Mouse (Mus musculus): ENCODE measurements at regions not wholly inside any gene's neighbourhood (a gene's known extent, or its start where the extent isn't known, plus 50 kb on each side); places are given as distances from the start of the nearest gene placed in this dataset.

GRCm38 (mm10) chr12:13691394-13692165, 422.6 kb downstream of the Nbas start:
- Histone ChIP-seq H3K4me2 (ENCODE audit: low read depth) (no peak overlapping the region), H3K4me1 (ENCODE audit: control insufficient read depth, insufficient read depth, low read length) (no peaks in the 10 kb centered on the region), H3K9me3 (ENCODE audit: control insufficient read depth, low read length) (no peaks in the 10 kb centered on the region), H3K27ac (ENCODE audit: low read depth, low read length) (no peak overlapping the region), H3K9ac (ENCODE audit: low read length) (no peak overlapping the region), H3K27me3 (ENCODE audit: control insufficient read depth, insufficient read depth, low read length) (no peaks in the 10 kb centered on the region), H3K36me3 (ENCODE audit: control insufficient read depth, insufficient read depth, low read length) (no peaks in the 10 kb centered on the region), H3K4me3 (ENCODE audit: low read depth, low read length) (no peak overlapping the region)
- WGBS: 43% methylated on average over 2 of the region's 2 CpGs
- DNase-seq (ENCODE audit: low spot score) (no peak), ATAC-seq (ENCODE audit: insufficient read depth, low FRiP score, low TSS enrichment) (peak; percentile 45; the same call in 1 of the 2 replicates)

- Histone ChIP-seq H3K4me1 (ENCODE audit: control insufficient read depth, insufficient read depth, low read length) (no peaks in the 10 kb centered on the region), H3K27ac (ENCODE audit: low read depth, low read length) (no peak overlapping the region), H3K27me3 (ENCODE audit: control insufficient read depth, insufficient read depth, low read length) (no peaks in the 10 kb centered on the region), H3K9ac (ENCODE audit: low read length) (no peak overlapping the region), H3K4me3 (ENCODE audit: low read depth, low read length) (no peak overlapping the region), H3K36me3 (ENCODE audit: control insufficient read depth, insufficient read depth, low read length) (no peaks in the 10 kb centered on the region), H3K4me2 (ENCODE audit: low read depth) (no peak overlapping the region), H3K9me3 (ENCODE audit: control insufficient read depth, low read length) (no peaks in the 10 kb centered on the region)
- DNase-seq (ENCODE audit: low spot score) (no peak), ATAC-seq (ENCODE audit: insufficient read depth, low FRiP score, low TSS enrichment) (no peak)
- WGBS: 80% methylated on average over 1 of the region's 1 CpGs
Measured at GRCm38 (mm10) chr12:13677266-13677665, 408.3 kb downstream of the Nbas start.

GRCm38 (mm10) chr12:13669453-13669852, 400.5 kb downstream of the Nbas start:
- no peaks in the 10 kb centered on the region for H3K27me3 ChIP-seq (ENCODE audit: control insufficient read depth, insufficient read depth, low read length)
- ATAC-seq (ENCODE audit: insufficient read depth, low FRiP score, low TSS enrichment) (no peak), DNase-seq (ENCODE audit: low spot score) (no peak)
- H3K4me3 ChIP-seq (ENCODE audit: low read depth, low read length): no peak overlapping the region
- no peaks in the 10 kb centered on the region for H3K4me1 ChIP-seq (ENCODE audit: control insufficient read depth, insufficient read depth, low read length)
- H3K27ac ChIP-seq (ENCODE audit: low read depth, low read length): no peak overlapping the region
- H3K9me3 ChIP-seq (ENCODE audit: control insufficient read depth, low read length): no peaks in the 10 kb centered on the region
- no peak overlapping the region for H3K9ac ChIP-seq (ENCODE audit: low read length)
- H3K36me3 ChIP-seq (ENCODE audit: control insufficient read depth, insufficient read depth, low read length): no peaks in the 10 kb centered on the region
- H3K4me2 ChIP-seq (ENCODE audit: low read depth): no peak overlapping the region

- no peaks in the 10 kb centered on the region for H3K36me3 ChIP-seq (ENCODE audit: control insufficient read depth, insufficient read depth, low read length)
- no peak overlapping the region for H3K4me2 ChIP-seq (ENCODE audit: low read depth)
- no peaks in the 10 kb centered on the region for H3K27me3 ChIP-seq (ENCODE audit: control insufficient read depth, insufficient read depth, low read length)
- no peak overlapping the region for H3K9ac ChIP-seq (ENCODE audit: low read length)
- H3K27ac ChIP-seq (ENCODE audit: low read depth, low read length): no peak overlapping the region
- H3K4me1 ChIP-seq (ENCODE audit: control insufficient read depth, insufficient read depth, low read length): no peaks in the 10 kb centered on the region
- ATAC-seq (ENCODE audit: insufficient read depth, low FRiP score, low TSS enrichment): no peak
- DNase-seq (ENCODE audit: low spot score): no peak
- 74% methylated on average over 3 of the region's 3 CpGs for WGBS
- no peak overlapping the region for H3K4me3 ChIP-seq (ENCODE audit: low read depth, low read length)
- H3K9me3 ChIP-seq (ENCODE audit: control insufficient read depth, low read length): no peaks in the 10 kb centered on the region
Measured at GRCm38 (mm10) chr12:13668485-13669022, 399.6 kb downstream of the Nbas start.

GRCm38 (mm10) chr12:13639336-13639735, 370.4 kb downstream of the Nbas start:
- no peak for DNase-seq (ENCODE audit: low spot score)
- Histone ChIP-seq H3K9ac (ENCODE audit: low read length) (no peak overlapping the region), H3K4me1 (ENCODE audit: control insufficient read depth, insufficient read depth, low read length) (no peaks in the 10 kb centered on the region), H3K27me3 (ENCODE audit: control insufficient read depth, insufficient read depth, low read length) (no peaks in the 10 kb centered on the region), H3K27ac (ENCODE audit: low read depth, low read length) (no peak overlapping the region), H3K4me2 (ENCODE audit: low read depth) (no peak overlapping the region), H3K9me3 (ENCODE audit: control insufficient read depth, low read length) (no peaks in the 10 kb centered on the region), H3K36me3 (ENCODE audit: control insufficient read depth, insufficient read depth, low read length) (no peaks in the 10 kb centered on the region), H3K4me3 (ENCODE audit: low read depth, low read length) (no peak overlapping the region)
- WGBS: 52% methylated on average over 1 of the region's 1 CpGs
- ATAC-seq (ENCODE audit: insufficient read depth, low FRiP score, low TSS enrichment): no peak

Measured in neural tube, embryonic 11.5 days (tissue).